Mouse (Mus musculus) neural tube, embryonic 11.5 days (tissue): ENCODE data around the gene Scamp5. TPM values are rescaled to one million over a fixed set of nuclear protein-coding genes. Genes with fewer than 3 reads are reported as not detected.

Experiments
- ATAC-seq: fragments of 200-750 bp; cut with Nextera tagmentation; 2 replicates; pipeline ENCODE4 v1.8.0; 2017; ENCODE audit warnings: moderate number of reproducible peaks, mild to moderate bottlenecking, moderate TSS enrichment, moderate library complexity; ENCODE audit not compliant: insufficient read depth, low FRiP score, low TSS enrichment
- DNase-seq: peaks from one replicate; pipeline ENCODE4 v3.0.0-alpha.2; 2015; ENCODE audit warnings: low spot score
- H3K27ac ChIP-seq: fragments of 300-500 bp; sonication (generic); 2 replicates; pipeline ENCODE4 v1.5.1; 2014; ENCODE audit warnings: low read depth, mild to moderate bottlenecking, low read length
- H3K27me3 ChIP-seq: fragments of 300-500 bp; sonication (generic); 2 replicates; pipeline ENCODE4 v1.6.1; 2014; ENCODE audit warnings: mild to moderate bottlenecking, low read length, mixed read lengths; ENCODE audit not compliant: control insufficient read depth, insufficient read depth
- H3K36me3 ChIP-seq: fragments of 300-500 bp; sonication (generic); 2 replicates; pipeline ENCODE4 v1.6.1; 2014; ENCODE audit warnings: mild to moderate bottlenecking, low read length, moderate library complexity, mixed read lengths; ENCODE audit not compliant: control insufficient read depth, insufficient read depth
- H3K4me1 ChIP-seq: fragments of 300-500 bp; sonication (generic); 2 replicates; pipeline ENCODE4 v1.6.1; 2014; ENCODE audit warnings: low read length, mixed read lengths; ENCODE audit not compliant: control insufficient read depth, insufficient read depth
- H3K4me2 ChIP-seq: fragments of 300-500 bp; sonication (generic); 2 replicates; pipeline ENCODE4 v1.6.1; 2014; ENCODE audit warnings: low read depth, mild to moderate bottlenecking, moderate library complexity
- H3K4me3 ChIP-seq: fragments of 300-500 bp; sonication (generic); 2 replicates; pipeline ENCODE4 v1.5.1; 2014; ENCODE audit warnings: low read depth, low read length
- H3K9ac ChIP-seq: fragments of 300-500 bp; sonication (generic); 2 replicates; pipeline ENCODE4 v1.6.1; 2014; ENCODE audit warnings: mild to moderate bottlenecking, low read length
- H3K9me3 ChIP-seq: fragments of 300-500 bp; sonication (generic); 2 replicates; pipeline ENCODE4 v1.6.1; 2016; ENCODE audit warnings: low read length; ENCODE audit not compliant: control insufficient read depth
- whole genome bisulfite sequencing: fragments of 180-500 bp; shearing (Covaris S2); extraction: QIAGEN DNeasy Blood & Tissue Kit; methylation state at CpG from one replicate; pipeline ENCODE4 v1.1.7; 2014; 5-methylcytosine and 5-hydroxymethylcytosine counted together
- polyA plus RNA-seq: library from polyadenylated mRNA; unstranded; fragments of >200 nt; fragmentation: Nextera tagmentation; extraction: Ambion mirVana; gene quantifications from 2 replicates; pipeline ENCODE4 v1.2.1, GENCODE M21; 2014

The Scamp5 gene
- polyA plus RNA-seq, 1 experiment from 2014 or later = 13.2 TPM

- Histone ChIP-seq H3K27ac (peak overlapping the region; percentile 39; the same call in 1 of the 2 replicates), H3K9ac (no peak overlapping the region; the same call in 1 of the 2 replicates), H3K4me3 (peak overlapping the region; percentile 13; the same call in 1 of the 2 replicates), H3K27me3 (peaks cover 67% of the 10 kb centered on the region), H3K4me2 (peak overlapping the region; percentile 17), H3K9me3 (no peaks in the 10 kb centered on the region), H3K36me3 (no peaks in the 10 kb centered on the region), H3K4me1 (peaks cover 11% of the 10 kb centered on the region)
- DNase-seq = peak; percentile 73
- whole genome bisulfite sequencing = under 1% methylated on average over 20 of the region's 20 CpGs
- ATAC-seq = no peak; the same call in 1 of the 2 replicates
Measured at GRCm38 (mm10) chr9:57501861-57502260, 34.0 kb upstream of the Scamp5 start.

DNA sequence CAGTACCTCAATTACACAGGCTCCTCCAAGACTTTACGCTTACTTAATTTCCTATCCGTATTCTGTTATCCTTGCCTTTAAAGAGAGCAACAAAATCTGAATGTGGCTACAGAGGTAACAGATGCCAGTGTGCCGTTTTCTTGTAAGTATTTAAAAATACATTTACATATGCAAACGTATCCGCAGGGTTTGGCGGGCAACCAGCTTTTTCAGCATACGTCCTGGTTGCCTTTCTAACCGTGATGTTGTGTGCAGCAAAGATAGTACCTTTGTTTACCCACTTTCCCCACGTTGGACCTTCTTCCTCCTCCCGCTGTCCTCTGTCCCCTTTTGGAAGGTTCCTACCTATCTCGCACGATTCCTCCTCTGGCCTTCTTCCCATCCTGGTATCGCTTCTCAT is 33.6 kb upstream of the Scamp5 start:
- DNase-seq (no peak), ATAC-seq (no peak)
- Histone ChIP-seq H3K9me3 (no peaks in the 10 kb centered on the region), H3K9ac (no peak overlapping the region; the same call in 1 of the 2 replicates), H3K27ac (peak overlapping the region; percentile 39; the same call in 1 of the 2 replicates), H3K36me3 (no peaks in the 10 kb centered on the region), H3K4me1 (peaks cover 11% of the 10 kb centered on the region), H3K27me3 (peaks cover 66% of the 10 kb centered on the region), H3K4me2 (peak overlapping the region; percentile 17), H3K4me3 (peak overlapping the region; percentile 13; the same call in 1 of the 2 replicates)
- 7% methylated on average over 13 of the region's 13 CpGs for WGBS

DNA sequence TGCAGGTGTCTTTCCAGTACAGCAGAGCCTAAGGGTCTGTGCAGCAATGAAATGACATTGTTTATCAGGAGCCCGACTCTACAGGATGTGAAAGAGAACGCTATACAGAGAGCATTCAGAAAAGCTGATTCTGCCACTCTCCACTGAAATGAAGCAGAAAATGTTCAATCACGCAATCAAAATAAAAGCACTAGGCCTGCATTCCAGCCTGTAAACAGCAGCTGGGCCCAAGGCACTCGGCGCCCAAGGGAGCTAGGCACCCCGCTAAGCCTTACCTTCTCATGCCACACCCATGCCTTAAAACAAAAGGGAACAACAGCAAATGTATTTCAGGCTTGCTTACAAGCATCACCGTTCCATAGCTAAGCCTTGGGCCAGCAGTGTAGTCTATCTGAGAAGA is 30.7 kb upstream of the Scamp5 start:
- H3K4me1 ChIP-seq = peaks cover 7% of the 10 kb centered on the region
- WGBS = 54% methylated on average over 7 of the region's 7 CpGs
- no peak overlapping the region for H3K27ac ChIP-seq
- H3K36me3 ChIP-seq = no peaks in the 10 kb centered on the region
- H3K4me3 ChIP-seq = no peak overlapping the region
- ATAC-seq = no peak
- H3K27me3 ChIP-seq = peaks cover 38% of the 10 kb centered on the region
- no peak overlapping the region for H3K4me2 ChIP-seq
- no peak for DNase-seq
- H3K9me3 ChIP-seq = no peaks in the 10 kb centered on the region
- no peak overlapping the region; the same call in 1 of the 2 replicates for H3K9ac ChIP-seq

GRCm38 (mm10) chr9:57497236-57497635 is 29.4 kb upstream of the Scamp5 start:
- Histone ChIP-seq H3K4me2 (no peak overlapping the region), H3K9me3 (no peaks in the 10 kb centered on the region), H3K4me3 (no peak overlapping the region), H3K27ac (no peak overlapping the region), H3K27me3 (peaks cover 25% of the 10 kb centered on the region), H3K36me3 (no peaks in the 10 kb centered on the region), H3K9ac (no peak overlapping the region), H3K4me1 (peaks cover under 1% of the 10 kb centered on the region; the same call in 1 of the 2 replicates)
- WGBS = 81% methylated on average over 5 of the region's 5 CpGs
- no peak for DNase-seq
- no peak for ATAC-seq

DNA sequence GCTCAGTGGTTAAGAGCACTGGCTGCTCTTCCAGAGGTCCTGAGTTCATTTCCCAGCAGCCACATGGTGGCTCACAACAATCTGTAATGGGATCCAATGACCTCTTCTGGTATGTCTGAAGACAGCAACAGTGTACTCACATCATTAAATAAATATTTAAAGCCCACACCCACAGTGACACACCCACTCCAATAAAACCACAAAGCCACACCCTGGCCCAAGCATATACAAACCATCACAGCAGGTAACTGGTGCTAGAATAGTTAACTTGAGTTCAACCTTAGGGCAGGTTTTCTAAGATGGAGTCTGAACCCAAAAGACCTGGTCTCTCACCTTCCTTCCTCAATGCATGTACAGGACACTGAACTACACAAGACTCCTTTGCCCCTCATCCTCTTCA is 27.1 kb upstream of the Scamp5 start:
- Histone ChIP-seq H3K4me3 (no peak overlapping the region), H3K9ac (no peak overlapping the region), H3K36me3 (no peaks in the 10 kb centered on the region), H3K27ac (no peak overlapping the region), H3K9me3 (no peaks in the 10 kb centered on the region), H3K4me1 (no peaks in the 10 kb centered on the region), H3K27me3 (0 out of 2 replicates have a peak, but pooled peaks cover 4% of the 10 kb centered on the region), H3K4me2 (no peak overlapping the region)
- DNase-seq (no peak), ATAC-seq (no peak)

- no peaks in the 10 kb centered on the region for H3K36me3 ChIP-seq
- H3K27me3 ChIP-seq = 0 out of 2 replicates have a peak, but pooled peaks cover 2% of the 10 kb centered on the region
- no peak for DNase-seq
- no peak overlapping the region for H3K4me2 ChIP-seq
- no peaks in the 10 kb centered on the region for H3K4me1 ChIP-seq
- H3K27ac ChIP-seq = no peak overlapping the region
- no peak for ATAC-seq
- H3K9me3 ChIP-seq = no peaks in the 10 kb centered on the region
- WGBS = 87% methylated on average over 2 of the region's 2 CpGs
- no peak overlapping the region for H3K9ac ChIP-seq
- H3K4me3 ChIP-seq = no peak overlapping the region
Measured at GRCm38 (mm10) chr9:57493532-57493931, 25.7 kb upstream of the Scamp5 start.

DNA sequence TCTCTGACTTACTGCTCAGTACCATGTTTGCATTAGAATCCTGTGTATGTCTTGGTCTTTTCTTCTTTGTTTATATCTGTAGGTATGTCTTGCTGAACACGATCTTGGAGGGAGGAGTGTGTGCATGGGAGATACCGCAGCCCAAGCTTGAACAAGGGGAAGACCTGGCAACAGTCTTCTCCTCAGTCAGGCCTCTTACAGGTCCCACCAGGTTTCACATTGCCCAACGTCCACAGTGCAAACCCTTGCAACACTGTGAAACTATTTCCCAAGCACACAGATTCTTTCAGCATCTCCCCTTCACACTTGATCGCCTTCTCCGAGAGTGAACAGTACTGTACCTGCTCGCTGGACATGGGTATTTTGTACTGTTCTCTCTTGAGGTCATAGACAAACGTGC is 19.9 kb upstream of the Scamp5 start:
- Histone ChIP-seq H3K4me1 (no peaks in the 10 kb centered on the region), H3K9ac (no peak overlapping the region), H3K4me3 (no peak overlapping the region), H3K4me2 (no peak overlapping the region), H3K36me3 (no peaks in the 10 kb centered on the region), H3K27me3 (no peaks in the 10 kb centered on the region), H3K9me3 (no peaks in the 10 kb centered on the region), H3K27ac (no peak overlapping the region)
- ATAC-seq (no peak), DNase-seq (no peak)
- whole genome bisulfite sequencing = 76% methylated on average over 7 of the region's 7 CpGs

- no peaks in the 10 kb centered on the region for H3K9me3 ChIP-seq
- H3K27me3 ChIP-seq = no peaks in the 10 kb centered on the region
- H3K9ac ChIP-seq = 0 out of 2 replicates have a peak overlapping the region, but pooled peaks have one; percentile 4
- WGBS = 15% methylated on average over 7 of the region's 7 CpGs
- no peak overlapping the region for H3K27ac ChIP-seq
- ATAC-seq = no peak
- DNase-seq = peak; percentile 77
- H3K4me2 ChIP-seq = no peak overlapping the region
- no peaks in the 10 kb centered on the region for H3K36me3 ChIP-seq
- no peak overlapping the region for H3K4me3 ChIP-seq
- H3K4me1 ChIP-seq = no peaks in the 10 kb centered on the region
Measured at GRCm38 (mm10) chr9:57485774-57486173, 17.9 kb upstream of the Scamp5 start.

DNA sequence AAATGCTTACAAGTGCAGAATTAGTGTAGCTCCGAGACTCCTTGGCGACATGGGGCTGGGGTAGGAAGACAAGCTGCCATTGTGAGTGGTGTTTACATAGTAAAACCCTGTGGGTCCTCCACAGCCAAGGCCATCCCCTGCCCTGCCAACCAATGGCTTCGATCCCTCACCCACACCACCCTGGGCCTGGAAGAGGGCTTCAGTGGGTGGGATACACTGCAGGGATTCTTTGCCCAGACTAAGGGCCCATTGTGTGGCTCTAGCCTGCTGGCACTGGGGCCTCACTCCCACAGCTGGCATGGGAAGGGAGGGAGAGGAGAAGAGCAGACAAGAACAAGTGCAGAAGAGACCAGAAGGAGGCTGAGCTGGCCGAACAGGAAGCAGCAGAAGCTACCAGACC is 1.1 kb upstream of the Scamp5 start:
- Histone ChIP-seq H3K9ac (no peak overlapping the region), H3K27ac (no peak overlapping the region), H3K9me3 (no peaks in the 10 kb centered on the region), H3K27me3 (no peaks in the 10 kb centered on the region), H3K4me3 (no peak overlapping the region), H3K36me3 (no peaks in the 10 kb centered on the region), H3K4me1 (no peaks in the 10 kb centered on the region), H3K4me2 (no peak overlapping the region)
- ATAC-seq (no peak), DNase-seq (no peak)
- 70% methylated on average over 4 of the region's 4 CpGs for WGBS
